Mouse (Mus musculus): Measurements from ENCODE around the gene Ptdss2.

GRCm38 (mm10) chr7:141131904-141132755 lies 9.9 kb downstream of the Ptdss2 start:
- TF ChIP-seq POLR2A (IDR thresholded peaks at IDR 0.05; ENCODE audit: borderline replicate concordance, extremely low read depth, insufficient read depth, insufficient read length, poor library complexity, severe bottlenecking) = no peak
- TF ChIP-seq CTCF (IDR thresholded peaks at IDR 0.05; ENCODE audit: borderline replicate concordance, extremely low read depth, insufficient read depth, insufficient read length) = no peak

Measured in brain, embryonic 14.5 days (tissue).